Mouse (Mus musculus): ENCODE data around the gene Tmem108. TPM values are rescaled to one million over a fixed set of nuclear protein-coding genes. Genes with fewer than 3 reads are reported as not detected.

The Tmem108 gene
- total RNA-seq, 1 experiment from 2014 or later = 4.6 TPM

GRCm38 (mm10) chr9:103443824-103444185 is 317.8 kb downstream of the Tmem108 start:
- DNase-seq = no peak

- DNase-seq = peak; percentile 17
Observed at GRCm38 (mm10) chr9:103443121-103443823, 318.4 kb downstream of the Tmem108 start.

- DNase-seq = no peak
Observed at GRCm38 (mm10) chr9:103440597-103440996, 321.0 kb downstream of the Tmem108 start.

GRCm38 (mm10) chr9:103437104-103437503 is 324.5 kb downstream of the Tmem108 start:
- DNase-seq = no peak

GRCm38 (mm10) chr9:103434116-103434515 is 327.5 kb downstream of the Tmem108 start:
- peak; percentile 10 for DNase-seq

Other genes with a start within 250 kb of the Tmem108 start
- gene Nphp3, start 240.7 kb upstream of the Tmem108 start, total RNA-seq (2021) = 3.0 and 4.7 TPM in 2 replicates